Mouse (Mus musculus): Measurements from ENCODE around the gene Ahcyl1. TPM values are rescaled to one million over a fixed set of nuclear protein-coding genes. Genes with fewer than 3 reads are reported as not detected.
"Not testable (repeated sequence)": the region's sequence is repeated elsewhere in the genome, so short reads cannot be mapped to it uniquely, and the experiment has no call there.

Gene Ahcyl1
- total and polyA plus RNA-seq, 3 experiments: 31.3 to 83.4 (median 32.5) TPM

- Histone ChIP-seq H3K4me1 (ENCODE audit: control insufficient read depth in 1 of 2, insufficient read depth in 2 of 2) (peaks cover 6 to 20% of the 10 kb centered on the region in 2 experiments; a peak in 3 of 4 replicates), H3K4me2 (ENCODE audit: insufficient read depth, low read depth, poor library complexity, severe bottlenecking) (no peak overlapping the region), H3K36me3 (replicated peaks in 1 of 2; ENCODE audit: control insufficient read depth in 1 of 2, insufficient read depth in 1 of 2, low read length in 1 of 2) (peaks cover 0 to 15% of the 10 kb centered on the region in 2 experiments), H3K27ac (ENCODE audit: insufficient read depth, low read depth) (no peak overlapping the region), H3K4me3 (replicated peaks in 1 of 3; ENCODE audit: low read depth in 2 of 3, low read length in 2 of 3, poor library complexity in 1 of 3) (no peak overlapping the region), H3K79me2 (replicated peaks; ENCODE audit: control insufficient read depth, extremely low read depth, insufficient read depth, poor library complexity, severe bottlenecking) (no peaks in the 10 kb centered on the region), H3K9ac (ENCODE audit: insufficient read depth, low read depth) (no peak overlapping the region), H3K9me3 (replicated peaks; ENCODE audit: low read length) (no peaks in the 10 kb centered on the region), H3K27me3 (replicated peaks) (peaks cover 2% of the 10 kb centered on the region)
- in situ Hi-C loops (cut with MboI; ENCODE audit: low pct_ligation_motif_present, low pct_unique_long_range_greater_than_20kb, low sequenced_read_pairs): no loop called here
- no peak for DNase-seq (ENCODE audit: extremely low read depth)
- TF ChIP-seq MAFK (IDR thresholded peaks at IDR 0.05; ENCODE audit: insufficient replicate concordance, low read length) (no peak), POLR2AphosphoS2 (IDR thresholded peaks at IDR 0.05; ENCODE audit: low read depth, low read length) (no peak), ZNF384 (IDR thresholded peaks at IDR 0.05; ENCODE audit: low read depth, low read length) (no peak), NELFE (IDR thresholded peaks at IDR 0.05; ENCODE audit: low read depth, low read length) (no peak), GABPA (IDR thresholded peaks at IDR 0.05; ENCODE audit: insufficient replicate concordance, low read depth, low read length) (no peak), EP300 (IDR thresholded peaks at IDR 0.05; ENCODE audit: low read length) (no peak), MEF2A (IDR thresholded peaks at IDR 0.05; ENCODE audit: borderline replicate concordance, low read depth, low read length) (no peak), IRF4 (IDR thresholded peaks at IDR 0.05; ENCODE audit: low read depth, low read length) (no peak), POLR2A (IDR thresholded peaks at IDR 0.05; ENCODE audit: low read depth, low read length) (no peak), SMC3 (IDR thresholded peaks at IDR 0.05; ENCODE audit: low read depth, low read length) (no peak), CHD1 (IDR thresholded peaks at IDR 0.05; ENCODE audit: low read depth, low read length) (no peak), TBP (conservative IDR thresholded peaks at IDR 0.05; ENCODE audit: low read depth, low read length) (no peak), E2F4 (IDR thresholded peaks at IDR 0.05; ENCODE audit: insufficient replicate concordance, low read depth, low read length) (no peak), NRF1 (IDR thresholded peaks at IDR 0.05; ENCODE audit: low read depth, low read length) (no peak), TCF12 (IDR thresholded peaks at IDR 0.05; ENCODE audit: low read depth, low read length) (no peak), UBTF (IDR thresholded peaks at IDR 0.05; ENCODE audit: low read depth, low read length) (no peak)
- dilution Hi-C loops (cut with MboI; ENCODE audit: extremely low pct_ligation_motif_present, extremely low pct_unique_long_range_greater_than_20kb, low sequenced_read_pairs): no loop called here
Measured at GRCm38 (mm10) chr3:107737609-107738190, 41.3 kb upstream of the Ahcyl1 start.

- peaks cover 7 to 16% of the 10 kb centered on the region in 2 experiments; a peak in 3 of 4 replicates for H3K4me1 ChIP-seq (ENCODE audit: control insufficient read depth in 1 of 2, insufficient read depth in 2 of 2)
- H3K27me3 ChIP-seq (replicated peaks); H3K79me2 ChIP-seq (replicated peaks; ENCODE audit: control insufficient read depth, extremely low read depth, insufficient read depth, poor library complexity, severe bottlenecking); DNase-seq (ENCODE audit: extremely low read depth); H3K9ac ChIP-seq (ENCODE audit: insufficient read depth, low read depth); H3K4me2 ChIP-seq (ENCODE audit: insufficient read depth, low read depth, poor library complexity, severe bottlenecking); H3K9me3 ChIP-seq (replicated peaks; ENCODE audit: low read length); dilution Hi-C loops (cut with MboI; ENCODE audit: extremely low pct_ligation_motif_present, extremely low pct_unique_long_range_greater_than_20kb, low sequenced_read_pairs); H3K4me3 ChIP-seq (replicated peaks in 1 of 3; ENCODE audit: low read depth in 2 of 3, low read length in 2 of 3, poor library complexity in 1 of 3); H3K27ac ChIP-seq (ENCODE audit: insufficient read depth, low read depth); H3K36me3 ChIP-seq (replicated peaks in 1 of 2; ENCODE audit: control insufficient read depth in 1 of 2, insufficient read depth in 1 of 2, low read length in 1 of 2); in situ Hi-C loops (cut with MboI; ENCODE audit: low pct_ligation_motif_present, low pct_unique_long_range_greater_than_20kb, low sequenced_read_pairs): not testable (repeated sequence)
Measured at GRCm38 (mm10) chr3:107735620-107736019, 39.3 kb upstream of the Ahcyl1 start.
